Mouse (Mus musculus): ENCODE data around the gene Oser1.

GRCm38 (mm10) chr2:163399222-163399621 lies 25.3 kb downstream of the Oser1 start:
- TF ChIP-seq GATA1 (IDR thresholded peaks at IDR 0.05; ENCODE audit: borderline replicate concordance, low read length) (no peak), FLI1 (IDR thresholded peaks at IDR 0.05; ENCODE audit: low read length) (no peak)

Measured in megakaryocyte, embryonic 14.5 days (primary cell).